Mouse (Mus musculus) cerebellum, adult 2 months (tissue): ENCODE measurements around the gene Tnni3k.

ENCODE experiments used
- CTCF ChIP-seq: fragments of 200-500 bp; IDR thresholded peaks from 2 replicates; pipeline ENCODE4 v1.5.1; 2011; ENCODE audit warnings: low read depth, mild to moderate bottlenecking, control low read depth, low read length, moderate library complexity, borderline replicate concordance; ENCODE audit not compliant: insufficient read depth
- POLR2A ChIP-seq: fragments of 200-500 bp; IDR thresholded peaks from 2 replicates; pipeline ENCODE4 v1.6.1; 2011; ENCODE audit warnings: low read length, control low read depth, borderline replicate concordance; ENCODE audit not compliant: insufficient read depth

DNA sequence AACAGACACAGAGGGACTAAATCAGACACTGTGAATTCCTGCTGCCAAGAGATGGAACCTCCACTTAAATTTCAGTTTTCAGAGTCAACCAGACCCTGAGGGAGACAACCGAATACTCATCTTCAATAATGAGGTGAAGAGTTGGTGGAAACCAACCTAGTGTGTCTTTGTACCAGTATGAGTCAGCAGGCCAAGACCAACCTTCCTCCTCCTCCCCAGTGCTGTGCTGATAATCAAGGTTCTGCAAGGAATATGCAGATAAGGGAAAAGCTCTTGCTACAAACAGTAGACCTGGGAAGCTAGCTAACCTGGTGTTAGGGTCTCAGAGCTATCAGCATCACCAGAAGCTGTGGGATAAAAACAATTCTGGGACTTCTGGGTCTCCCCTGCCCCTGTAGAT is 176.1 kb downstream of the Tnni3k start:
- TF ChIP-seq POLR2A (no peak), CTCF (no peak)
